Mouse (Mus musculus) layer of hippocampus, adult 9-10 months (tissue): Measurements from ENCODE around the gene Esyt1.
A peak's percentile ranks its signal among the peaks of the same experiment; 100 is the strongest.
"Not testable (repeated sequence)": the region's sequence is repeated elsewhere in the genome, so short reads cannot be mapped to it uniquely, and the experiment has no call there.

Experiments used
- DNase-seq: peaks from one replicate; pipeline ENCODE4 v3.0.0; 2022; ENCODE audit warnings: low spot score

The Esyt1 gene

GRCm38 (mm10) chr10:128504641-128505370, 20.9 kb downstream of the Esyt1 start:
- DNase-seq = no peak

DNA sequence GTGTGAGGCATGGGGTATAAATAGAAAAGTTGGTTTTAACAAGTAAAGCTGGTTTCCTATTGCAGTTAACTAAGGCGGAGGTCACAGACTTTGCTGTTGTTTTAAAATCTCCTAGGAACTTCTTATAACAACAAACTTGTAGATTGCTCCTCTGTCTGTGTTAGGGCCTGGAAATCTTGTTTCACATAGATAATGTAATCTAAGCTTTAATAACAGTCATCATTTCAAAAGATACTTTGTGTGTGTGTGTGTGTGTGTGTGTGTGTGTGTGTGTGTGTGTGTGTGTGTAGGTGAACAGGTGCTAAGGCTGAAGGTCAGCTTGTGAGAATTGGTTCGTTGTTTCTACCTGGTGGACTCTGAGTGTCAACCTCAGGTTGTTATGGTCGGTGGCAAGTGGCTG, 21.7 kb downstream of the Esyt1 start:
- DNase-seq = no peak

- no peak for DNase-seq
These were observed 22.1 kb downstream of the Esyt1 start for GRCm38 (mm10) chr10:128503532-128503931.

GRCm38 (mm10) chr10:128502341-128502740, 23.3 kb downstream of the Esyt1 start:
- DNase-seq = no peak

- no peak for DNase-seq
These were observed 26.5 kb downstream of the Esyt1 start for GRCm38 (mm10) chr10:128499116-128499671.

GRCm38 (mm10) chr10:128498590-128498989, 27.1 kb downstream of the Esyt1 start, which contains the start of gene Myl6b:
Gene Myl6b, minus strand, starts transcription at chr10:128498685.
- peak; percentile 84 for DNase-seq

GRCm38 (mm10) chr10:128497134-128497737, 28.4 kb downstream of the Esyt1 start:
- no peak for DNase-seq

GRCm38 (mm10) chr10:128496509-128497077, 29.1 kb downstream of the Esyt1 start:
- DNase-seq = no peak

DNA sequence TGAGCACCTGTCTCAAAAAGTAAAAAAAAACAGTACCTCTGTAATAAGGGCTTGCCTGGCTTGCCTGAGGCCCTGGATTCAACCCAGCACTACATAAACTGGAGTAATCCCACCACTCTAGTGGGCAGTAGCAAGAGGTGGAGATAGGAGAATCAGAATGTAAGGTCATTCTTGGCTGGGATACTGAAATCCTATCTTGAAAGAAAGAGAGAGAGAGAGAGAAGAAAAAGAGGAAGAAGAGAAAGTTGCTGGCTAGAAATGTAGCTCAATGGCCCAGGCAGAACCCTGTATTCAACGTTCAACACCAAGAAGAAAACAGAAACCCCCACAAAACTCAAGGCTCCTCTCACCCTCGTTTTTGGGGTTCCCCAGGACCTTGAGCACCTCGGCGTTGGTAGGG, 29.8 kb downstream of the Esyt1 start:
- no peak for DNase-seq

GRCm38 (mm10) chr10:128495270-128495669, 30.4 kb downstream of the Esyt1 start:
- DNase-seq = no peak

GRCm38 (mm10) chr10:128494667-128495245, 30.9 kb downstream of the Esyt1 start:
- DNase-seq = no peak

DNA sequence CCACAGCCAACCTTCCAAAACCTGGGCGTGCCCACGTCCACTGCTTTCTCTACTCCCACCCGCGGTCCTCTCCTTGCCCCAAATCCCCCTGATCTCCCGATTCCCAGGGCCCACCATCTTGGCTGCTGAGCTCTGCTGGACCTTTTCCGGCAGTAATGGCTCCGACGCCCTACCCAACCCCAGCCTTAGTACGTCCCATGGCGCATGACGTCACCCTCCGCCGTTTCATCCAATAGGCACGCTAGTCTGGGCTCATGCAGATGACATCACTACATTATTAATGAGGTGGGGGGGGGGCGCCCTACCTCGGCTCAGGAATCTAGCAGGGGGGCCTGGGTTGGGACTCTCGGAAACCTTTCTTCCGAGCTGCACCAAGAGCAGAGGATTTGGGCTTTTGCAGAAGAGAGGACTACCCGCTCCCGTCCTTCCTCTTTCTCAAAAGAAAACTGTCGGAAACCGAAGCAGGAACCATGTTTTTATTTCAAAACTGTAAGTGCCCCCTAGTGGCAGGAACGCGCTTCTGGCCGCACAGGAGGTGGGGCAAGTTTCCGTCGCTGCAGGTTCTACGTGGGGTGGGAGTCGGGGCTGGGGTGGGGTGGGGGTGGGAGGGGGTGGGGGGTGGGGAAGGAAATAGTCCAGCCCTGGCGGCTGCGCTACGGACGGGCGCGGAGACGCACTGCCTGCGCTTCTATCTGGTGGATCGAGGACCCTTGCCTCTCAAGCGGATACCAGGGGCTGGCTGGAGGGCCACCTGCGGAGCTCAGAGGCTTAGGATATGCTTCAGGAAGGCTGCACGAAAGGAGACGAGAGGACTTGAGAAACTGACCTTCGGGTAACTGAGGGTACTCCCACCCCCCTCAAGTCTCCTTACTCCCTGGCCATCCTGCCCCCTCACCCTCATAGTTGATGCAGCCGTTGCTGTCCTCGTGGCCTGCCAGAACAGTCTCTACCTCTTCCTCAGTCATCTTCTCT, 31.7 kb downstream of the Esyt1 start, which contains the start of gene Myl6:
Gene Myl6 (minus strand): TSS at position 451 of the 972 bp plus-strand sequence.
- peak; percentile 99 for DNase-seq

DNA sequence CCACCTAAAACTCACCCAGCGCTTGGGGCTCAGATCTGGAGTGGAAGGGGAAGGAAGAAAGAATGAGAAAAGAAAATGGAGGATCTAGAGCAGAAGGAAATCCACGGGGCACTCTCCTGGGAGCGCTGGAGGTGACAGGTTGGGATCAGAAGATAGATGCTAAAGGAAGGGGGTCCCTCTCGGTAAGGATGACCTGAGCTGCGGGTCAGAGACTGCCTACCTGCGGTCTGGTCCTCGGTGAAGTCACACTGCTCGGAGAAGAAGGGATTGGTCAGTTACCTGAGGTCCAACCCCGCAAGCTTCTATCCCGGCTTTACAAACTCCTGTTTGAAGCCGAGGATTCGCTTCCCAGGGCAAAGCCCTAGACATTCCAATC, 32.4 kb downstream of the Esyt1 start:
- DNase-seq = no peak

- DNase-seq = no peak
These were observed 32.9 kb downstream of the Esyt1 start for GRCm38 (mm10) chr10:128492633-128493311.

- DNase-seq = not testable (repeated sequence)
These were observed 33.6 kb downstream of the Esyt1 start for GRCm38 (mm10) chr10:128492051-128492450.

DNA sequence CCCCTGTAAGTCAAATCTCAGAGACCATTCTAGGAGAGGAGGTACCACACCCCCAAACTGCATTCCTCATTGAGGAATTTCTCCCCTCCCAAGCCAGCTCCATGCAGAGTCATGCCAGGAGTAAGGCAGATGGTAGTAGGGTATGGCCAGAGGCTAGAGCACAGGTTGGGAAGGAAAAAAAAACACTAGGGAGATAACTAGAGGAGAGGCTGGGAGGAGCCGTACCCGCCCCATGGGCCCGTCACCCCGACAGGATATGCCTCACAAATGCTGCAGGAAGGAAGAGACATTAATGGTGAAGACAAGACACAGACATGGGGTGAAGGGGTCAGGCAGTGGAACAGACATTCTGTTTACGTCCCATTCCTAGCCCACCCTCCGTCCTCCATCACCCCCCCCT, 34.2 kb downstream of the Esyt1 start:
- no peak for DNase-seq

GRCm38 (mm10) chr10:128490912-128491311, 34.8 kb downstream of the Esyt1 start:
- no peak for DNase-seq

- DNase-seq = no peak
These were observed 35.4 kb downstream of the Esyt1 start for GRCm38 (mm10) chr10:128490232-128490631.

GRCm38 (mm10) chr10:128489785-128490184, 35.9 kb downstream of the Esyt1 start:
- no peak for DNase-seq

DNA sequence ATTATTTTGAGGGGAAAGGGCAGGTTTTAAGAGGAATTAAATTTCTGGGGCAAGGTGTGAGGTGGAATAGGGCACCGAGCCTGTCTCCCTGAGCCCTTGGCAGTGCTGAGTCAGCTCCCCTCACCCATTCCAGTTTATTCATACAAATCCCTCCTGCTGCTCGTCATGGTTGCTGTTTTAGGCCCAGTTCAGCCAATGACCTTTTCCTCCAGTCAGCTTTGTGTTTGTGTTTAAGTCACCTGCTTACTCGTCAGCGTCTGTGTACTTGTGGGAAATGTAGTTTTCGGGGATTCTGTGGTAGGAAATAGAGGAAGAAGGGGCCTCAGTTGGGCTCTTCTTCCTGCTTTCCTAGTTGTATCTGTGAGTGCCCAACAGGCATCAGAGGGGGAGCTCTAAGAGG, 36.3 kb downstream of the Esyt1 start:
- no peak for DNase-seq

GRCm38 (mm10) chr10:128488776-128489175, 36.9 kb downstream of the Esyt1 start:
- DNase-seq = no peak
